Mouse (Mus musculus): ENCODE data around the gene Eef1b2. TPM values are rescaled to one million over a fixed set of nuclear protein-coding genes. Genes with fewer than 3 reads are reported as not detected.
"Not testable (repeated sequence)": the region's sequence is repeated elsewhere in the genome, so short reads cannot be mapped to it uniquely, and the experiment has no call there.

Gene Eef1b2
- total RNA-seq (2021): 100 to 1,000 TPM; 413 to 418 TPM

DNA sequence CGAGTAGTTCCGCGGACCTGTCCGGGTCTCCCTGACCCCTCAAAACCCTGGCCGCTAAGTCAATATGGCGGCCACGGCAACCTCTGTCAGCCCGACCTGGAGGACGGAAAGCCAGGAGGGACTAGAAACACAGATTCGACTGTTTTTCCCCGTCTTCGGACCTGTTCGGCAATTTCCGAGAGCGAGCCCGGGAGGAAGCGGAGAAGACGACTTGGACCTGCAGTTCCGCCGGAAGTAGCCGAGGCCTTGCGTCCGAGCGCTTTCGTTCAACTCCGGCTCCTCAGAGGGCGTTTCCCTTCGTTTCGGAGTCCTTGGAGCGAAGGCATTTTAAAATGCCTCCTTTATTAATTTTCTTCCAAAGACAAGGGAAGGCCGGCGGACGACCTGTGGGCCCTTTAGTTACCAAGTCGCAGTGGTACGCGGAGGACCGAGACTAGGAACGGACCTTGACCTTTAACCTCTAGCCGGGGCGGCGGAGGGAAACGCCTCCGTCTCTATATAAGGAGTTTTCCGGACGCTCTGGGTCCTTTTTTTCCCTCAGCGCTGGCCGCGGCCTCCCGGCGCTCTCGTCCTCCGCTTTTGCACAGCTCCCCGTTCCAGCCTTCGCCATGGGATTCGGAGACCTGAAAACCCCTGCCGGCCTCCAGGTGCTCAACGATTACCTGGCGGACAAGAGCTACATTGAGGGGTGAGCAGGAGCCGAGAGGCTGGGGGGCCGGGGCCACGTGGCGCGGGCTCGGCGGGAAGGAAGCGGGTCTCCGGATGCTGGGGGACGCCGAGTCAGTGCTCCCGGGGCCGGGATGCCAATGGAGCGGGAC, at the start of gene Eef1b2, which contains the start of gene Ndufs1:
Gene Eef1b2 (plus strand): TSS at position 222 of the 818 bp plus-strand sequence.
Gene Ndufs1 (minus strand): TSS at position 230 of the 818 bp plus-strand sequence.
- intact Hi-C loops (cut with DNase I): no loop called here
- peak; percentile 95 to 96 for DNase-seq

DNA sequence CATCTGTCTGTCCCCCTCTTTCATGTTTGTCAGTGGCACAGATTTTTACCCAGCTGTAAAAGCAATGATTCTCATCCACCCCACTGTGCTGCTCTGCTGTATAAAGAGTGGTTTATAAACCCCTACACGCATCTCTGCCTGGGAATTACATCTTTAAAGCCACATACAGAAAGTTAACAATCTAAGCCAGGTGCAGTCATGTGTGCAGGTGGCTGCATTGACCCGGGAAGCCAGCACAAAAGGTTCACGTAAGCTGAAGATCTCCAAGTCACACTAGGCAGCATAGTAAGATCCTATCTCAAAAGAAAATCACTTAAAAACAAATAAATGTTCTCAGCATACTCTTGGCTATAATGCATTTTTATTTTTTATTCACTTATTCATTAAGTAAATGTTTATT, 47.4 kb upstream of the Eef1b2 start:
- intact Hi-C loops (cut with DNase I): no loop called here
- DNase-seq: no peak

DNA sequence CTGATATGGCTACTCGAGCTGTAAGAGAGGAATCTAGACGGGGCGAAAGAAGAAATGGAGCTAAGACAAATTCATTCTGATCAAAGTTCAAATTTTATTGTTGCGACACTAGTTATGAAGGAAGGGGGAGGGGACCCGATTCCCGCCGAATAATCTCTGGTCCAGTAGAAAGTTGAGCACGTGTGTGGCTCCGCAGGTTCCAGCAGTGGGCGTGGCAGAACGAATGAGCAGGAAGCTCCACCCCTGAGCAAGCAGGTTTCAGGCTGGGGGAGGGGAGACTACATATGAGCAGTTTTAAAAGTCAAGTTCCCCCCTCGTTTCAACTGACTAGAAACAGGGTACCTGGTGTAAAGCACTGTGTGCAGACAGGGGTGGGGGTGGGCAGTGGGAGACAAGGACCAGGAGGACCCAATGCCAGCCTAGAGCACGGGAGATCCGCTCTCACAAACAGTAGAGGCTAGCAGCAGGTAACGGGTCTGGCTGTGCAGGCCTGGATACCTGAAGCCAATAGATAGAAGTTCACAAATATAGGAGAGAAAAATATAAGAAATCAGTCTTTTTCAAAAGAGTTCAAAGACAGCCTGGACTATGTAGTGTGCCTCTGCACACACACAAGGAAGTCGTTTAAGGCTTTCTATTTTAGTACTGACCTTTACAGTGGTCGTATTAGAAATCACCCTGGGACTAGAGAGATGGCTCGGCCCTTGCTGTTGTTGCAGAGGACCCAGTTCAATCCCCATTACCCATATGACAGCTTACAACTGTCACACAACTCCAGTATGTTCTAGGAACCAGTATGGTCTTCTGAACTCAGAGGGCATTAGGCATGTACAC, 46.6 kb upstream of the Eef1b2 start:
- intact Hi-C loops (cut with DNase I): no loop called here
- DNase-seq: no peak

DNA sequence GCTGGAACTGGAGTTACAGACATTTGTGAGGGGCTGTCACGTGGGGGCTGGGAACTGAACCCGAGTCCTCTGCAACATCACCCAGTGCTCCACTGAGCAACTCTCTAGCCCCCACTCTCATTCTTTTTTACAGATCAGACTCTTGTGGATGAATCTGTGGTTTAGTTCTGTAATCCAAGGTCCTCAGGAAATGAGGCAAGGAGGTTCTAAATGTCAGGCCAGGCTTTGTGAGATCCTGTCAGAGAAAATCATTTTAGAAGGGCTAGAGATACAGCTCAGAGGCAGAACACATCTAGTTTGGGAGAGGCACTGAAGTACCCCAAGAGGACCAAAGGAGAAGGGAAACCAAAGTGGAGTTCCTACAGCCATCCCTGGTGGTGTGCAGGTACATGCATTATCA, 45.7 kb upstream of the Eef1b2 start:
- no peak for DNase-seq
- intact Hi-C loops (cut with DNase I): no loop called here

DNA sequence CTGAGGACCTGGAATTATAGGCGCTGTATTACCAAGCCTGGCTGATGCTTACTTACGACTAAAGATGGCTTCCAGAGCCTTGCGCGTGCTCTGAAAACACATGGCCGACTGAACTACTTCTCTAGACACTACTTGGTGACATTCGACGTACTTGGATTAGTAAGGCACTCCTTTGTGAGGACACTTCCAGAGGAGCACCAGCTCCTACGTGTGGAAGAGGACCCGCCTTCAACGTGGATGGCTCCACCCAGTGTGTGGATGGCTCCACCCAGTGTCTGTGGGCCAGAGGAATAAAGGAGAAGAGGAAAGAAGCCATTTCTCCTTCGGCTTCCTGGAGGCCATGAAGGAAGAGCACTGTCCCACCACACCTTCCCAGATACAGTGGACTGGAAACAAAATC, 44.9 kb upstream of the Eef1b2 start:
- intact Hi-C loops (cut with DNase I): no loop called here
- no peak for DNase-seq

DNA sequence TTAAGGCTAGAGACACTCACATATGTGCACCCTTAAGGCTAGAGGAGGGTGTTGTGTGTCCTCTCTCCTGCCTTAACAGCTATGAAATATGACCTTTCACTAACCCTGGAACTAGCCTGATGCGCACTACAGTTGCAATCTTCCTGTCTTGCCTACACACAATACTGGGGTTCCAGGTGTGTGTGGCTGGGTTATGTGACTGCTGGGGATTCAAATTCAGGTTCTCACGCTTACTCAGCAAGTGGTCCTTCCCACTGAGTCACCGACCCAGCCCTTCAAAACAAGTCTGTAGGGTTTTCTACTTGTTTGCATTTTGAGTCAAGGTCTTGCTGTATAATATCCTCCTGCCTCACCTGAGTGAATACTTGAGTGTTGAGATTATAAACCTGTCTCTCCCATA, 42.1 kb upstream of the Eef1b2 start:
- DNase-seq: no peak
- intact Hi-C loops (cut with DNase I): no loop called here

DNA sequence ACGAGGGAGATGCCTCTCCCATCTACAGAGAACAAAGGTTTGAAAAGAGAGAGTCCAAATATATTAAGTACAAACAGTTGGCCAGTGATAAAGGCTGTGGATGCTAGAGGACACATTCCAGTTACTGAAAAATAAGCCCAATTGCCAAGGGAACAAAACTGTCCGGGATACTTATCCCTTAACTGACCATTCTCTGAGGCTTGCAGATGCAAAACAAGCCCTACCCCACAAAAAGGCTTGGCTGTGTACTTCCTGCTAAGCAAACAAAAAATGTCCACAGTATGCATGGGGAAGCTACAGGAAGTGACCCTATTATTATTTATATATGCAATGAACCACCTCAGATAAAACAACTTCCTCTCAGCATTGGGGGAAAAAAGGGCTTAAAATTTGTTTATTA, 38.7 kb upstream of the Eef1b2 start:
- DNase-seq: no peak
- intact Hi-C loops (cut with DNase I): no loop called here

DNA sequence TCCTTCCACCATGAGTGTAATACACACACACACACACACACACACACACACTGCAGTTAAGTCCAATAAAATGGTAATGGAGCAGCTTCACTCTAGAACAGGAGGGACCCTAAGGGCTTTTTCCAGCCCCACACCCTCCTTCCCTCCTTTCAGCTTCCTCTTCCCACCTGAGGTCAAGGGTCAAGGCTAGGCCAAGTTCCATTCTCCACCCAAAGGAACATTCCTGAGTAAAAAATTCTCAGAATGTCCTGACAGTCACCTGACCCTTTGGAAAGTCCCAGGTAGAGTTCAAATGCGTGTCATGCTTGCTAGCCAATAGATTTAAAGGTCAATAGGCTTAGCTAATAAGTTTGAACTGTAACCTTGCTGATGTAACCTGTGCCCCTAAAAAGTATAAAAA, 38.0 kb upstream of the Eef1b2 start:
- intact Hi-C loops (cut with DNase I); DNase-seq: not testable (repeated sequence)

DNA sequence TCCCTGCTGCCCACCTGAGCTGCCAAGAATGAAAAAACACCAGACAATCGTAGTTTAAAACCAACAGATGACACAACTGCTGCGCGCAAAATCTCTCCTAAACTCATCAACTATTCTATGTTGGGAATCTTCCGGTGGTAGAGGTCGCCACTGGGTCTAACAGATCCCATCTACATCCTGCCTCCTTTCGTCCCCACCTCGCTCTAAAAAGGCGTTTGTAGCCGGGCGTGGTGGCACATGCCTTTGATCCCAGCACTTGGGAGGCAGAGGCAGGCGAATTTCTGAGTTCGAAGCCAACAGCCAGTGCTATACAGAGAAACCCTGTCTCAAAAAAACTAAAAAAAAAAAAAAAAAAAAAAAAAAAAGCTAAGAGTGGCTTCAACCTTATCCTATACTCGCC, 36.4 kb upstream of the Eef1b2 start:
- no peak for DNase-seq
- intact Hi-C loops (cut with DNase I): no loop called here

DNA sequence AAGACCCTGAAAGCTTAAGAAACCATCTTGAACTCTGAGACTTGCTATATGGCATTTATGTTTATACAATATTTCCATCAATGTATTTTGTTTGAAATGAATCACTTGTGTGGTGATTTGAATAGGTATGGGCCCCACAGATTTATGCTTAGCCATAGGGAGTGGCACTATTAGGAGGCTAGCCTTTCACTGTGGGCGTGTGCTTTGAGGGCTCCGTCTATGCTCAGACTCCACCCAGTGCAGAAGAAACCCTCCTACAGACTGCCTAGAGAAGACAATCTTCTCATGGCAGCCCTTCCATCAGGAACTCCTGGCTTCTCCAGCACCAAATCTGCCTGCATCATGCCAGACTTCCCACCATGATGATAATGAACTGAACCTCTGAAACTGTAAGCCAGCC, 8.0 kb upstream of the Eef1b2 start:
- no peak for DNase-seq
- intact Hi-C loops (cut with DNase I): no loop called here

DNA sequence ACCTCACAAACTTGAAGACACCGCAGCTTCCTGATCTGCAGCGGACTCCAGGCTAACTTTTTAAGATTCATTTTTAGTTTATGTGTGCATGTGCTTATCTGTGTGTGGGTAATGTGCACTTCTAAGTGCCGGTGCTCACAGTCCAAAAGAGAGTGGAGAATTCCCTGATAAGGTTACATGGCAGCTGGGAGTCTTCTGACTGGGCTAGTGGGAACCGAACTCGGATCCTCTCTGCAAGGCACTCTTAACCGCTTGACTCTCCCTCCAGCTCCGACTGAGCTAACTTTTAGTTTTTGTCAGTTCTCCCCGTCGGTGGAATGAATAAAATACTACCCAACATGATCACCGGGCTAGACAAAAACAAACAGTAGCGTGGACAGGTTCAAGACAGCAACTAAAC, 772 bp upstream of the Eef1b2 start:
- intact Hi-C loops (cut with DNase I): loop anchor here (2.0 kb wide), 1 partner anchor 61 kb away; the partner anchor contains the start of gene Ino80d
- peak in 1 of 2 experiments; percentile 14 for DNase-seq

DNA sequence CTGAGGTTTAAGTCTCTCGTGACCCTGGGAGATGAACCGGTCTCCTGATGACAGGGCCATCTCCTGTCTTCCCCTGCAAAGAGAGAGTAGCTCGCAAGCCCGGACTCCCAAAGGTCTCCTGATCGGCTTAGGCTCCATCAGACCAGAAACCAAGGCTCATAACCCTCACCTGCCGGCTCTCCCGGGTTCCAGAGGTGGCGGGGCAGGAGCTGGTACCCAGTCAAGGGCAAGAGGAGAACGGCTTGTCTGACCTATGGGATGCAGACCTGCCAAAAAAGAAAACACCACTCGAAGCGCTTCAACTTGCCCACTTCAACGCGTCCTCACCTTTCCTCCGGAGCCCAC, 394 bp upstream of the Eef1b2 start:
- DNase-seq: no peak
- intact Hi-C loops (cut with DNase I): no loop called here

DNA sequence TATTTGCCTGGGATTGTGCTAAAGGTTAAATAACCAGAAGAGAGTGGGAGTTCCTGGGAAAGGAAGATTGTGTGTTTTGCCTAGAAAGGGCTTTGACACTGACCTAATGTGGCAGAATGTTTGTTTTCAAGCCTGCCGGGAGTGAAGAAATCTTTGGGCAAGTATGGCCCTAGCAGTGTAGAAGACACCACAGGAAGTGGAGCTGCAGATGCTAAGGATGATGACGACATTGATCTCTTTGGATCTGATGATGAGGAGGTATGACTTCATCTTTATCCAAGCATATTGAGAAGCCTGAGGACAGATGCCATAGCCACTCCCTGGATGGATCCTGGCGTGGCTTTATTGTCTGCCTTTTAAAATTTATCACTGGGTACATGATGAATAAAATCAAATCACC, 1.7 kb downstream of the Eef1b2 start:
- no peak for DNase-seq
- intact Hi-C loops (cut with DNase I): no loop called here

DNA sequence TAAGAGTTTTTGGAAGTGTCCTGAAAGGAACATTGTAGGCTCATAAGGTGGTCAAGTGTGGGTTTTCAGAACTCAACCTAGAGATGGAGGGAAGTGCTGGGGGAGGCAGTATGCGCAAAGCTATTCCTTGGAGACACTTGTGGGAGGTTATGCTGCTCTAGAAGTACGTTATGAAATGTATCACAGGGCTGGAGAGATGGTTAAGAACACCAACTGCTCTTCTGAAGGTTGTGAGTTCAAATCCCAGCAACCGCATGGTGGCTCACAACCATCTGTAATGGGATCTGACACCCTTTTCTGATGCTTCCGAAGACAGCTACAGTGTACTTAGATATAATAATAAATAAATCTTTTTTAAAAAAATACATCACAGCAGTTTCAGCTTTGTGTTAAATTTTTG, 3.5 kb downstream of the Eef1b2 start:
- no peak for DNase-seq
- intact Hi-C loops (cut with DNase I): loop anchor here (5.0 to 10.0 kb wide), 3 partner anchors 57 to 205 kb away; no protein-coding TSS in a partner anchor

DNA sequence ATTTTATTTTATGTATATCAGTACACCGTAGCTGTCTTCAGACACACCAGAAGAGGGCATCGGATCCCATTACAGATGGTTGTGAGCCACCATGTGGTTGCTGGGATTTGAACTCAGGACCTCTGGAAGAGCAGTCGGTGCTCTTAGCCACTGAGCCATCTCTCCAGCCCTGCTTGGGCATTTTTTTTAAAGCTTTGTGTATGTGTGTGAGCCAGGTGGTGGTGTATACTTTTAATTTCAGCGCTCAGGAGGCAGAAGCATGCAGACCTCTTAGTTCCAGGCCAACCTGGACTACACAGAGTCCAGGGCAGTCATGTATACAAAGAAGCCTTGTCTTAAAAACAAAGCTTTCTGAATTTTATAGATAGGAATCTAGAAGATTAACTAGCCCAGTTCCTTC, 4.0 kb downstream of the Eef1b2 start:
- intact Hi-C loops (cut with DNase I): loop anchor here (5.0 to 10.0 kb wide), 3 partner anchors 57 to 204 kb away; no protein-coding TSS in a partner anchor
- DNase-seq: not testable (repeated sequence)

DNA sequence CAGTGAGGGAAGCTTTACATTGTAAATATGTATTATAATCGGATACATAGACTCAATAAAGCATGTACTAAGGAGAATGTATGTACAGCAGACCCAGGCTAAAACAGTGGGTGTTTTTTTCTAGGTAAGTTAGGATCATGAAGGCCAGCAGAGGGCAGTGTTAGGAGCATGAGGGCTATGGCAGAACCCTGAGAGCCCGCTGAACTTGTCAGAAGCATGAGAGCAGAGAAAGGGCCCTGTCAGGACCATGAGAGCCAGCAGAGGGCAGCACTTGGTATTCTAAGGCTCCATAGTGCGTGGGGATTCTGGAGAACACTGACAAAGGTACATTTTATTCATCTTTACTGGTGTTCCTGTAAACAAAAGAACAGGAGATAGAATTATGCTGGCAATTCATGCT, 4.4 kb downstream of the Eef1b2 start:
- DNase-seq: peak; percentile 88 to 93
- intact Hi-C loops (cut with DNase I): loop anchor here (5.0 to 10.0 kb wide), 3 partner anchors 56 to 204 kb away; no protein-coding TSS in a partner anchor

DNA sequence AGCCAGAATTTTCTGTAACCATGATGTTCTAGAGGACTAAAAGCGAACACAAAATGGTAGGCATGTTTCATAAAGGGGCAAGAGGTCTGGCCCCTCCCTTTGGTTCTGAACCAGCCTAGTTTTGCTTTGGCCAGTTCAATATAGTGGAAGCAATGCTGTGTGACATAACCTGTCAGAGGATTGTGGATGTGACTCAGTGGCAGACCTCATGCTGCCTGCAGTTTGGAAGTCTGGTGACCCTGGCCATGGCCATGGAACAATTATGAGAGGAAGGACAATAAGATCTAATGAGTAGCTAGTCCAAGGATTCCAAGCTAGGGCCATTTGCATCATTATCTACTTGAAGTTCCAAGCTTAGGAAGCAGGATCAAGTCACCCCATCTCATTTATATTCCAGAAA, 4.9 kb downstream of the Eef1b2 start:
- intact Hi-C loops (cut with DNase I): loop anchor here (5.0 to 10.0 kb wide), 3 partner anchors 56 to 203 kb away; no protein-coding TSS in a partner anchor
- no peak for DNase-seq

DNA sequence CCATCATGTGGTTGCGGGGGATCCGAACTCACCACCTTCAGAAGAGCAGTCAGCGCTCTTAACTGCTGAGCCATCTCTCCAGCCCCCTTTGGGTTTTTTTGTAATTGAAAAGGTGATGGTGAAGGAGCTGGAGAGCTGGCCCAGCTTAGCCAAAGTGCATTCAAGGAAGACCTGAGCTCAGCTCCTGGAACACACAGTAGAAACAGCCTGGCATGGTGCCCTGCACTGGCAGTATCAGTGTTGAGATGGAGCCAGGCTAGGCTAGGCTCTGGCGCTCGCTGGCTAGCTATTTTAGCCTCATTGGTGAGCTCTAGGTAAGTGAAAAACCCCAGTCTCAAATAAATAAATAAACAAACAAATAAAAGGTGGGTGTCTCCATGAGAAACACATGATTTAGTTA, 5.6 kb downstream of the Eef1b2 start:
- DNase-seq: peak; percentile 74 to 75
- intact Hi-C loops (cut with DNase I): loop anchor here (5.0 to 10.0 kb wide), 3 partner anchors 55 to 203 kb away; no protein-coding TSS in a partner anchor

DNA sequence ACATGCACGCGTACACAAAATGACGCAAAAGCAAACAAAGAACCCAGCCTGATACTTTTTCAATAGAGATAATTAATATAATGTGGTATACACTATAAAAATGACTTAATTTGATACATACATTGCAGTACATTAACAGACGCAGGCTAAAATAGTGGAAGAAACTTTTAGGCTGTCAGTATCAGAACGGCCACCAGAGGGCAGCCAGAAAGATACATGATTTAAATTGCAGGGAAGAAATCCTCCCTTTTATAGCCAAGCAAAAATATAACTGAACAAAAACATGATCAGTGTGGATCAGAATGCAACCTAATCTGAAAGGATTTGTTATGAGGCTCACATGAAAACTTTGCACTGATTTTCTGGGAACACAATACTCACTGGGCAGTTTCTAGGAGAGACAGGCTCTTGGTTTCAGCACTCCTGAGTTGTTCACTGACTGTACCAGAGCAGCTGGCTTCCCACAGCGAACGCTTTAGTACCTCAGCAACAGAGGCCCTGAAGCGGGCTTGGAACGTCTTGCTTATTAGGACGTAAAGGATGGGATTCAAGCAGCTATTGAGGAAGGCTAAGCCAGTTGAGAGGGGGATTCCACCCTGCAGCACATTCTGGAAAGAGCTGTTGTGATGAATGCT, 6.1 kb downstream of the Eef1b2 start:
- peak; percentile 54 to 67 for DNase-seq
- intact Hi-C loops (cut with DNase I): loop anchor here (5.0 to 10.0 kb wide), 3 partner anchors 55 to 202 kb away; no protein-coding TSS in a partner anchor

DNA sequence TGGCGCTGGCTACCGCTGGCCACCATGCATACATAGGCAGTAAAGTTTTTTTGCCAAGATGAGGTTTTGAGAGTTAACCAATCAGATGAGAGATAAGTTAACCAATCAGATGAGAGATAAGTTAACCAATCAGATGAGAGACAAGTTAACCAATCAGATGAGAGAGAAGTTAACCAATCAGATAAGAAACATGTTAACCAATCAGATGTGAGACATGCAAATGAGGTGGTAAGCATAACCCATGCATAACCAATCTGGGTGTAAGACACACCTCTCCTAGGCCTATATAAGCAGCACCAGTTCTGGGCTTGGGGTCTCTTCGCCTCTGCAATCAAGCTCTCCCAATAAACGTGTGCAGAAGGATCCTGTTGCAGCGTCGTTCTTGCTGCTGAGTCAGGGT, 8.8 kb downstream of the Eef1b2 start:
- DNase-seq: not testable (repeated sequence)
- intact Hi-C loops (cut with DNase I): loop anchor here (10.0 kb wide), 1 partner anchor 199 kb away; no protein-coding TSS in a partner anchor

DNA sequence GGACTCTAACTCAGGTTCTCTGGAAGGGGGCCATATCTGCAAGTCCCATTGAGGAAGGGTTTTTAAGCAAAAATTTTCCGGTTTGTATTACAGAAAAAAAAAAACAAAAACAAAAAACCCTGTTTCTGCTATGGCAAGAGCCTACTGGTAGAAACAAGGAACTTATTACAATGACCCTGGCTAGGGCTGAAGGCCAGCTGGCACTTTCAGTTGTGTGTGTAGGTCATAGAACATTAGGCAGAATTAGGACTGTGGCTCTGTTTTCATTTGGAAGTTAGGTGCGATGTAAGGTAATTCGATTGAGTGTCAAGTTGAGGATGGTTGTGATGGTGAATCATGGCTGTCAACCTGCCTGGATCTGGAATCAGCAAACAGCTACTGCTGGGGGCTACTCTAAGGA, 11.9 kb downstream of the Eef1b2 start:
- no peak for DNase-seq
- intact Hi-C loops (cut with DNase I): loop anchor here (10.0 kb wide), 1 partner anchor 196 kb away; no protein-coding TSS in a partner anchor
